Comparison of ENCODE assay signal across 9 mouse cellular contexts in the genomic region with DNA sequence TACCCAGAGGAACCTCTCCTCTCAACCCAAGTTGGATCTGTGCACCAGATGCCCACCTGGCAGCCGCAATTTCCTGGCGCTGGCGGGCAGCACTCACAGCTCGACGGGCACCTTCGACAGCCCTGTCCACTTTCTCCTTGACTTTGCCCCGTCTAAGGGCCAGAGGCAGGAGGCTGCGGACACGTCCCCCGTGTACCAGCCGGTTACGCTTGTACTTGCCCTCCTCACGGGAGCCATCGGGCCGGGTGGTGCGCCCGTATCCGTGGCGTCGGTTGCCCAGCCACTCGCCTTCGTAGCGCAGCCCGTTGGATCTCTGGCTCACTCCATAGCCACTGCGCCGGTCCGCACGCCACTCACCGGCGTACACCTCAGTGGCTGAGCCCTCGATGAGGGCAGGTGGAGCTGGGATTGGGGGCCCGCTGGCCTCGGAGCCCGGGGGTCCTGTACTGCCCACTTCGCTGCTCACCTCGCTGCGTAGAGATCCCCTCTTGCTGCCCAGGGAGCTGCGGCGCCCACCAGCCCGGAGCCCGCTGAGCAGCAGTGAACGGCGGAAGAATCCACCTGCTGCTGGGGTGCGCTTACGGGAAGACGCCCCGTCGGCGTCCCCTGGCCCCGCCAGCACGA. TPM values are rescaled to one million over a fixed set of nuclear protein-coding genes. Genes with fewer than 3 reads are reported as not detected.
DNase-seq lines count a peak whose midpoint lies in the region; ATAC-seq and TF ChIP-seq lines count a peak whose summit lies in the region.
"Had no signal": no experiment of that assay in that cellular context is flagged by ENCODE, and none has a peak within 500 bp of the region (broad histone marks: within the 10 kb centered on the region; RNA-seq: fewer than 3 reads in every experiment).

No protein-coding gene starts in this region.

- no peak for ATAC-seq in intestine, embryonic 15.5 days
- ATAC-seq in stomach, postnatal 0 days (ENCODE audit: low FRiP score, low TSS enrichment): no peak

- peaks cover 4% of the 10 kb centered on the region for H3K4me1 ChIP-seq in heart, adult 2 months (ENCODE audit: control insufficient read depth, insufficient read depth, low read length)
- peaks cover 38% of the 10 kb centered on the region for H3K4me1 ChIP-seq in intestine, embryonic 15.5 days (replicated peaks)
- peaks cover 6% of the 10 kb centered on the region; the same call in 1 of the 2 replicates for H3K4me1 ChIP-seq in stomach, postnatal 0 days (replicated peaks; ENCODE audit: control insufficient read depth, insufficient read depth)

- peak overlapping the region; percentile 99 for H3K4me2 ChIP-seq in intestine, embryonic 15.5 days (replicated peaks)
- peak overlapping the region; percentile 100; the same call in 1 of the 2 replicates for H3K4me2 ChIP-seq in stomach, postnatal 0 days (replicated peaks; ENCODE audit: low read depth)

- no peak for TF ChIP-seq EP300 in heart, adult 2 months (IDR thresholded peaks at IDR 0.05; ENCODE audit: insufficient read depth, low read depth, low read length)
- no peak for TF ChIP-seq EP300 in stomach, postnatal 0 days (optimal IDR thresholded peaks at IDR 0.05)

- H3K79me2 ChIP-seq in heart, adult 2 months (replicated peaks; ENCODE audit: control insufficient read depth, insufficient read depth, low read length): no peaks in the 10 kb centered on the region

- no peak overlapping the region for H3K9ac ChIP-seq in heart, adult 2 months (ENCODE audit: low read depth, low read length)
- H3K9ac ChIP-seq in intestine, embryonic 15.5 days: 0 out of 2 replicates have a peak overlapping the region, but pooled peaks have one; percentile 5
- H3K9ac ChIP-seq in stomach, postnatal 0 days (ENCODE audit: low read length): no peak overlapping the region

- DNase-seq in heart, adult 11 months: peak; percentile 91
- no peak for DNase-seq in heart, adult 2 months
- DNase-seq in right cerebral cortex, postnatal 4 days: peak; percentile 23
- no peak for DNase-seq in right cerebral cortex, postnatal 14 days
- no peak for DNase-seq in stomach, postnatal 0 days (ENCODE audit: low spot score)
- DNase-seq in frontal cortex, postnatal 25 days (ENCODE audit: low spot score in 2 of 2): no peak
- no peak for DNase-seq in gastrocnemius, postnatal 4 days (ENCODE audit: low spot score in 2 of 2)

- no peak overlapping the region for H3K4me3 ChIP-seq in heart, adult 2 months
- H3K4me3 ChIP-seq in intestine, embryonic 15.5 days (replicated peaks): peak overlapping the region; percentile 21; the same call in 1 of the 2 replicates
- no peak overlapping the region for H3K4me3 ChIP-seq in stomach, postnatal 0 days (ENCODE audit: low read depth, low read length)

- intact Hi-C loops in heart, adult 2 months (cut with DNase I): no loop called here

- H3K9me3 ChIP-seq in intestine, embryonic 15.5 days: no peaks in the 10 kb centered on the region
- H3K9me3 ChIP-seq in stomach, postnatal 0 days (ENCODE audit: control insufficient read depth, low read length): no peaks in the 10 kb centered on the region

- TF ChIP-seq CTCF in heart, adult 2 months (IDR thresholded peaks at IDR 0.05): no peak
- TF ChIP-seq CTCF in stomach, postnatal 0 days (IDR thresholded peaks at IDR 0.05; ENCODE audit: low read depth): no peak

- 61% methylated on average over 51 of the region's 51 CpGs for WGBS in heart, adult 2 months
- WGBS in intestine, embryonic 15.5 days: 64% methylated on average over 51 of the region's 51 CpGs
- WGBS in stomach, postnatal 0 days: 66% methylated on average over 50 of the region's 51 CpGs

- H3K36me3 ChIP-seq in heart, adult 2 months (ENCODE audit: control insufficient read depth, insufficient read depth, low read length): no peaks in the 10 kb centered on the region
- H3K36me3 ChIP-seq in intestine, embryonic 15.5 days: no peaks in the 10 kb centered on the region
- no peaks in the 10 kb centered on the region for H3K36me3 ChIP-seq in stomach, postnatal 0 days (ENCODE audit: control insufficient read depth, insufficient read depth, low read length)

- TF ChIP-seq POLR2A in heart, adult 2 months (IDR thresholded peaks at IDR 0.05; ENCODE audit: insufficient read depth, low read depth, low read length): no peak

- peaks cover 24% of the 10 kb centered on the region for H3K27me3 ChIP-seq in heart, adult 2 months (ENCODE audit: control insufficient read depth, insufficient read depth, low read length)
- H3K27me3 ChIP-seq in intestine, embryonic 15.5 days (replicated peaks): peaks cover 40% of the 10 kb centered on the region
- H3K27me3 ChIP-seq in stomach, postnatal 0 days (ENCODE audit: control insufficient read depth, insufficient read depth, low read length): peaks cover 6% of the 10 kb centered on the region; the same call in 1 of the 2 replicates

- H3K27ac ChIP-seq in heart, adult 2 months: no peak overlapping the region
- no peak overlapping the region for H3K27ac ChIP-seq in intestine, embryonic 15.5 days
- no peak overlapping the region for H3K27ac ChIP-seq in stomach, postnatal 0 days (replicated peaks)

RNA-seq across cellular contexts. Expression of gene Jph4, which starts 3.3 kb away (rescaled TPM):
- under 1 TPM in 1 of 2 experiments, not detected in 1; 0.23 TPM for total RNA-seq in heart, adult 2 months (2021)
- 0.25 and 0.32 TPM in 2 replicates for polyA plus RNA-seq in heart, adult 2 months (2012; rRNA removed)
- polyA plus RNA-seq in intestine, embryonic 15.5 days (2015; fragmentation: Nextera tagmentation; extraction: Ambion mirVana): 1.6 and 1.7 TPM in 2 replicates
- polyA plus RNA-seq in stomach, postnatal 0 days (2015; fragmentation: Nextera tagmentation; extraction: Ambion mirVana): 0.82 and 1.0 TPM in 2 replicates
- 1 to 10 TPM; 1.3 to 2.0 TPM for total RNA-seq in gastrocnemius, postnatal 4 days (2021)
- total RNA-seq: megakaryocyte progenitor cell, adult 5-6 weeks had no signal

RNA-seq across cellular contexts. Expression of gene Ap1g2, which starts 7.1 kb away (rescaled TPM):
- total RNA-seq in heart, adult 2 months (2021): 1 to 10 TPM; 5.3 to 5.6 TPM
- polyA plus RNA-seq in heart, adult 2 months (2012; rRNA removed): 8.2 and 10.2 TPM in 2 replicates
- 71.9 and 73.9 TPM in 2 replicates for polyA plus RNA-seq in intestine, embryonic 15.5 days (2015; fragmentation: Nextera tagmentation; extraction: Ambion mirVana)
- 26.4 and 31.0 TPM in 2 replicates for polyA plus RNA-seq in stomach, postnatal 0 days (2015; fragmentation: Nextera tagmentation; extraction: Ambion mirVana)
- total RNA-seq in gastrocnemius, postnatal 4 days (2021): 1 to 10 TPM; 6.5 to 8.3 TPM

RNA-seq across cellular contexts. Expression of gene Thtpa, which starts 18.9 kb away (rescaled TPM):
- 10 to 100 TPM; 10.7 to 13.4 TPM for total RNA-seq in heart, adult 2 months (2021)
- polyA plus RNA-seq in heart, adult 2 months (2012; rRNA removed): 8.2 and 9.7 TPM in 2 replicates
- 19.0 and 19.4 TPM in 2 replicates for polyA plus RNA-seq in intestine, embryonic 15.5 days (2015; fragmentation: Nextera tagmentation; extraction: Ambion mirVana)
- 11.5 and 11.8 TPM in 2 replicates for polyA plus RNA-seq in stomach, postnatal 0 days (2015; fragmentation: Nextera tagmentation; extraction: Ambion mirVana)
- total RNA-seq in gastrocnemius, postnatal 4 days (2021): 10 to 100 TPM; 12.9 to 14.0 TPM

RNA-seq across cellular contexts. Expression of gene Zfhx2, which starts 21.3 kb away (rescaled TPM):
- 1 to 10 TPM; 3.9 to 4.1 TPM for total RNA-seq in heart, adult 2 months (2021)
- polyA plus RNA-seq in heart, adult 2 months (2012; rRNA removed): 1.1 and 1.3 TPM in 2 replicates
- 3.8 and 4.4 TPM in 2 replicates for polyA plus RNA-seq in intestine, embryonic 15.5 days (2015; fragmentation: Nextera tagmentation; extraction: Ambion mirVana)
- polyA plus RNA-seq in stomach, postnatal 0 days (2015; fragmentation: Nextera tagmentation; extraction: Ambion mirVana): 1.0 and 1.3 TPM in 2 replicates
- 1 to 10 TPM; 2.9 to 4.0 TPM for total RNA-seq in gastrocnemius, postnatal 4 days (2021)

Comparison
In these comparisons a context has a peak if more than half of its experiments do, and no peak if none do; other contexts are left out.
1. DNase-seq: peak in heart, adult 11 months (single experiment) and right cerebral cortex, postnatal 4 days (single experiment); none in heart, adult 2 months (0 of 2), right cerebral cortex, postnatal 14 days (single experiment), stomach, postnatal 0 days (single experiment), frontal cortex, postnatal 25 days (0 of 2) and gastrocnemius, postnatal 4 days (0 of 2).